Mouse (Mus musculus) E14TG2a.4 (cell line): ENCODE measurements around the gene Ubn1.

Experiments
- CTCF ChIP-seq: conservative IDR thresholded peaks from 2 replicates; pipeline ENCODE4 v1.5.1; 2014; ENCODE audit warnings: low read length
- POU5F1 ChIP-seq: IDR thresholded peaks from 2 replicates; pipeline ENCODE4 v1.6.1; 2014; ENCODE audit warnings: low read length, borderline replicate concordance

- TF ChIP-seq CTCF (no peak), POU5F1 (no peak)
Measured at GRCm38 (mm10) chr16:5070321-5070720, 20.5 kb downstream of the Ubn1 start.
